Mouse (Mus musculus) urinary bladder, postnatal 36 days (tissue): ENCODE data around the gene Ece2.

ENCODE experiments used
- DNase-seq, 2 experiments: peaks; one replicate each; pipeline ENCODE4 v3.0.0; 2022; ENCODE audit warnings: low spot score in 2 of 2, mixed read lengths in 1 of 2

Ece2 gene

DNA sequence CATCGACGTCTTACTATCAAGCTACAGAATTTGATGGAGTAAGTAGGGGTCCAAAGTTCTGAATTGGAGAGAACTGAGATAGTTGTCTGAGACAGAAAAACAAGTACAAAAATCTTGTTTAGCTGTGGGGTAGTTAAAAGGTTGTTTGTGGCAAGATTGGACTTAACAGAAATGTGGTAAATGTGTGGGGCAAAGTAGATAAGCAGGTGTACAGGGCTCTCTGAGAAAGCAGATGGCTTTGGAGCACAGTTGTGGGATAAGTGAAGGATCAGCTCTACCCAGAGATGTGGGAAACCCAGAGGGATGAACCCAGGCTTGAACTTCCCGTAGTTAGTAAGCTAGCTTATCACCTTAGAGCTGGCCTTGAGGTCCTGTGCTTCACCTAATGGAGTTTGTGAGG lies 61.1 kb downstream of the Ece2 start:
- DNase-seq, result no peak

DNA sequence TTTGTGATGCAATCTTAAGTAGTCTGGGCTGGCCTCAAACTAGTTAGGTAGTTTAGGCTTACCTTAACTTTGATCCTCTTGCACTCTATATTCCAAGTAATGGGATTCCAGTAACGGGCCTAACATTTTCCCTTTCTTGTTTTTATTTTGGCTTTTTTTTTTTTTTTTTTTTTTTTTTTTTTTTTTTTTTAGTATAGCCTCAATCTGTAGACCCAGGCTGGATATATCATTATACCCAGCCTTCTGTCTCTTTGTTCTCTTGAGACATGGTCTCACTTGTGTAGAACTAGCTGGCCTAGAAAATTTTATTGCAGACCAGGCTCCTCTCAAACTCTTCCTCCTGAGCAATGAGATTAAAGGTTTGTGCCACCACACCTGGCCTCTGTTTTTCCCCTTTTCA lies 62.0 kb downstream of the Ece2 start:
- no peak for DNase-seq

DNA sequence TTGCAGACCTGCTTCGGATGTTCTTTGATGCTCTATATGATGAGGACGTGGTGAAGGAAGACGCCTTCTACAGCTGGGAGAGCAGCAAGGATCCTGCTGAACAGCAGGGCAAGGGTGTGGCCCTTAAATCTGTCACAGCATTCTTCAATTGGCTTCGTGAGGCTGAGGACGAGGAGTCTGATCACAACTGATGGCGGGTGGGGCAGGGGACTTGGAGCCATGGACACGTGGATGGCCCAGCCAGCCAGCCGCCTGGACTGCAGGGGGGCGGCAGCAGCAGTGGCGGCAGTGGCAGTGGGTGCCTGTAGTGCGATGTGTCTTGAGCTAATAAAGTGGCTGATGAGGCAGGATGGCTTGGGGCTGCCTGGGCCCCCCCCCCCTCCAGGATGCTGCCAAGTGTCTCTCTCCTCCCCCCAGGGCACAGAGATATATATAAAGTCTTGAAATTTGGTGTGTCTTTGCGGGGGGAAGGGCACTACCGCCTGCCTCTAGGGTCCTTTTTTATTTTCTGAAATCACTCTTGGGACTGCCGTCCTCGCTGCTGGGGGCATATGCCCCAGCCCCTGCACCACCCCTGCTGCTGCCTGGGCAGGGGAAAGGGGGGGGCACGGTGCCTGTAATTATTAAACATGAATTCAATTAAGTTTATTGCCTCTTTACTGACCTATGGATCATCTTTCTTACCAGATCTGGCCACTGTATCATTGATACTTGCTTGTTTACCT lies 62.8 kb downstream of the Ece2 start:
- no peak for DNase-seq

DNA sequence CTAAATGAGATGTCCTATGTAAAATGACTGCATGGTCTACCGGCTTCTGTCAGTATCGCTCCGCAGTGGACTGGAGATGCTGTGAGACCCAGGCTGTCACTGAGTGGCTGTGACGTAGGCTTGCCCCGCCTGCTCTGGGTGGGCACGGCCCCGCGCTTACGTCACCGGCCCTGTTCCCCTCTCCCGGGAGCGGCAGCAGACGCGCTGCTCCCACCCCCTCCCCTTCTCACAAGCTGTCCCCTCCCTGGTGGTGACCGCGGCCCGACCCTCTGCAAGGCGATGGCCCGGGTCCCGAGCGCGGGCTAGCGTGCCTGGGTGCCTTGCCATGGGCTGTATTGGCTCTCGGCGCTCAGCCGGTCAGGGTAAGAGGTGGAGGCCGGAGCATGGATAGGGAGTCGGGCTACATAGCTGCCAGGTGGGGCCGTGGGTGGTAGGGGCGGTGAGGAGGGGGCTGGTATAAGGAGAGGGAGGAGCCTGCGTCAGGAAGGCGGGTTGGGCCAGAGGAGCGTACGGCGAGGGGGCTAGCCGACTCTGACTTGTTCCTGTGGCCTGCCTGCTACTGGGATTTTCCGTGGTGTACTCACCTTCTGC lies 63.6 kb downstream of the Ece2 start, which contains the start of gene Fam131a:
Gene Fam131a (plus strand): TSS at position 131 of the 591 bp plus-strand sequence.
- DNase-seq, result peak; percentile 79 to 86

DNA sequence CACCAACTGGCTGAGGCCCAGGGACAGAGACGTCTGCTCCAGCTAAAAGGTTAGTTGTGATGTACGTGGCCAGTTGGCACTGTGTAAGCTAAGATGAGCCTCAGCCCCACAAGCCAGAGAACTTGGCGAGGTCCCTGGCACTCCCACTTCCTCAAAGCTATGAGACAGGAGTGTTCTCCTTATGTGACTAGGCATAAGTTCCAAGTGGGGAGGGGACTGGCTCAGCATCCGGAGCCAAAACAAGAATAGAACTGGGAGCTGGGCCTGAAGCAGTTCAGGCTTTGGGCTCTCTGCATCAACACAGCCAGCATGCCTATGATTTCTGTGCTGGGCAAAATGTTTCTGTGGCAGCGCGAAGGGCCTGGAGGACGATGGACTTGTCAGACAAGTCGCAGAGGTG lies 65.2 kb downstream of the Ece2 start:
- DNase-seq, result no peak

DNA sequence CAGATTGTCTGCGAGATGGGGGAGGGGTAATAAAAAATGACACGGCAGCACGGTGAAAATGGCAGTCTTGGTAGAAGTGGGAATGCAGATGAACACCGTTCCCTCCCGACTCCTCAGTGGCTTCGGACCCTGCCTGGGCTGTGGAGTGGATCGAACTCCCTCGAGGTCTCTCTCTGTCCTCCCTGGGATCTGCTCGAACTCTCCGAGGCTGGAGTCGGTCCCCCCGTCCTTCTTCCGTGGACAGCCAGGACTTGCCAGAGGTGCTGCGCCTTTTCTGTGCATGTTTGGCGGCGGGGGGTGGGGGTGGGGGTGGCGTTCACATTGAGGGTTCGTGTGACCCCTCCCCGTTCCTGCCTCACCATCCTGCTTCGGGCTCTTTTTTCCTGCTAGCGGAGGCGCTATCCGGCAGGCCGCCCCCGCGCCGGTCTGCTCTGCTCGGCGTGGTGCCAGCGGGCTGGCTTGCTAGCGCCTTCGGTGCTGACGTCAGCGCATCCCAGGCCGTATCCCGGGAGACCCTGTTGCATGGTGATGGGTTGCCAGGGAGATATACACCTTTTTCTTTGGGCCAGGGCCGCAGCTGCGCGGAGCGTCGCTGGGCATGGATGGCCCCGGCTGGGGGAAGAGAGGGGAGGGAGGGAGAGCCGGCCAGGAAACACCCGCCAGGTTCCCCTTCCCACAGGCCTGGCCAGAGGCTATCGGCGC lies 66.1 kb downstream of the Ece2 start:
- DNase-seq, result peak; percentile 42 to 75
